Mouse (Mus musculus): Measurements from ENCODE around the gene Olfr203.

- TF ChIP-seq CTCF (IDR thresholded peaks at IDR 0.05; ENCODE audit: borderline replicate concordance, control insufficient read depth, extremely low read depth, insufficient read depth, low read length, poor library complexity) (no peak), POLR2A (IDR thresholded peaks at IDR 0.05; ENCODE audit: control insufficient read depth, extremely low read depth, insufficient read depth, low read length, poor library complexity) (no peak)
Measured at GRCm38 (mm10) chr16:59280542-59280941, 18.1 kb upstream of the Olfr203 start.

Measured in thymus, adult 2 months (tissue).